Mouse (Mus musculus) CD8-positive naive resting alpha-beta T cell, adult 2 months (primary cell): ENCODE results near the gene Ovol1.

Source experiments
- DNase-seq, 2 experiments: peaks; one replicate each; pipeline ENCODE4 v3.0.0; 2022; ENCODE audit warnings: low read depth in 2 of 2, low spot score in 2 of 2

Gene Ovol1

GRCm38 (mm10) chr19:5560457-5561041 lies at the start of gene Ovol1:
Gene Ovol1, minus strand, starts transcription at chr19:5560646.
- no peak for DNase-seq

- DNase-seq: peak; percentile 87 to 91
These were observed 49.3 kb upstream of the Ovol1 start, which contains the start of gene Kat5 for GRCm38 (mm10) chr19:5609547-5610404. Gene Kat5, minus strand, starts transcription at chr19:5610237.

- DNase-seq: no peak
These were observed 48.7 kb upstream of the Ovol1 start for GRCm38 (mm10) chr19:5609171-5609546.

GRCm38 (mm10) chr19:5608707-5609106 lies 48.3 kb upstream of the Ovol1 start:
- no peak for DNase-seq

- no peak for DNase-seq
These were observed 47.4 kb upstream of the Ovol1 start for GRCm38 (mm10) chr19:5607705-5608410.

GRCm38 (mm10) chr19:5606196-5606595 lies 45.8 kb upstream of the Ovol1 start:
- no peak for DNase-seq

GRCm38 (mm10) chr19:5605126-5605525 lies 44.7 kb upstream of the Ovol1 start:
- DNase-seq: no peak

GRCm38 (mm10) chr19:5603664-5604063 lies 43.2 kb upstream of the Ovol1 start:
- DNase-seq: no peak

- DNase-seq: peak; percentile 79 to 82
These were observed 41.5 kb upstream of the Ovol1 start, which contains the start of gene Rnaseh2c for GRCm38 (mm10) chr19:5601752-5602541. Gene Rnaseh2c, plus strand, starts transcription at chr19:5601873.

- no peak for DNase-seq
These were observed 38.8 kb upstream of the Ovol1 start for GRCm38 (mm10) chr19:5599224-5599623.

GRCm38 (mm10) chr19:5591888-5592287 lies 31.4 kb upstream of the Ovol1 start:
- no peak for DNase-seq

- DNase-seq: no peak
These were observed 28.7 kb upstream of the Ovol1 start for GRCm38 (mm10) chr19:5589159-5589558.

- no peak for DNase-seq
These were observed 21.5 kb upstream of the Ovol1 start for GRCm38 (mm10) chr19:5581995-5582394.

GRCm38 (mm10) chr19:5580776-5581175 lies 20.3 kb upstream of the Ovol1 start:
- DNase-seq: no peak

- no peak for DNase-seq
These were observed 19.5 kb upstream of the Ovol1 start for GRCm38 (mm10) chr19:5579971-5580370.

- no peak for DNase-seq
These were observed 14.9 kb upstream of the Ovol1 start for GRCm38 (mm10) chr19:5575336-5575735.

- no peak for DNase-seq
These were observed 12.1 kb upstream of the Ovol1 start for GRCm38 (mm10) chr19:5572331-5573125.

- peak in 1 of 2 experiments; percentile 30 for DNase-seq
These were observed 11.4 kb upstream of the Ovol1 start for GRCm38 (mm10) chr19:5571831-5572230.

- DNase-seq: no peak
These were observed 10.2 kb upstream of the Ovol1 start for GRCm38 (mm10) chr19:5570353-5571246.
